Mouse (Mus musculus): ENCODE results near the gene Parvg. TPM values are rescaled to one million over a fixed set of nuclear protein-coding genes. Genes with fewer than 3 reads are reported as not detected.
"Not testable (repeated sequence)": the region's sequence is repeated elsewhere in the genome, so short reads cannot be mapped to it uniquely, and the experiment has no call there.

Parvg gene
- total RNA-seq (2021) = 1 to 10 TPM; 2.8 to 3.8 TPM
- long read RNA-seq, experiment 1, partial matches to known transcripts = 1 of 4 reads
- long read RNA-seq, experiment 1, other reads (novel, unspliced or antisense) = 2 of 4 reads
- long read RNA-seq, experiment 2, partial matches to known transcripts = 0 of 3 reads
- long read RNA-seq, experiment 2, other reads (novel, unspliced or antisense) = 1 of 3 reads

GRCm38 (mm10) chr15:84323966-84324869 lies at the start of gene Parvg:
Parvg (plus strand) TSS chr15:84324026.
- no peak for DNase-seq (ENCODE audit: low spot score in 2 of 2)

- DNase-seq (ENCODE audit: low spot score in 2 of 2) = no peak
Measured at GRCm38 (mm10) chr15:84276066-84276465, 47.8 kb upstream of the Parvg start.

- no peak for DNase-seq (ENCODE audit: low spot score in 2 of 2)
Measured at GRCm38 (mm10) chr15:84278091-84278490, 45.7 kb upstream of the Parvg start.

GRCm38 (mm10) chr15:84278656-84279055 lies 45.2 kb upstream of the Parvg start:
- DNase-seq (ENCODE audit: low spot score in 2 of 2) = no peak

- DNase-seq (ENCODE audit: low spot score in 2 of 2) = no peak
Measured at GRCm38 (mm10) chr15:84280309-84280708, 43.5 kb upstream of the Parvg start.

GRCm38 (mm10) chr15:84280712-84281347 lies 43.0 kb upstream of the Parvg start:
- DNase-seq (ENCODE audit: low spot score in 2 of 2) = no peak

- DNase-seq (ENCODE audit: low spot score in 2 of 2) = no peak
Measured at GRCm38 (mm10) chr15:84282206-84283085, 41.4 kb upstream of the Parvg start.

GRCm38 (mm10) chr15:84284059-84284458 lies 39.8 kb upstream of the Parvg start:
- no peak for DNase-seq (ENCODE audit: low spot score in 2 of 2)

- DNase-seq (ENCODE audit: low spot score in 2 of 2) = no peak
Measured at GRCm38 (mm10) chr15:84285453-84285852, 38.4 kb upstream of the Parvg start.

- not testable (repeated sequence) for DNase-seq (ENCODE audit: low spot score in 2 of 2)
Measured at GRCm38 (mm10) chr15:84288953-84289352, 34.9 kb upstream of the Parvg start.

GRCm38 (mm10) chr15:84291097-84291496 lies 32.7 kb upstream of the Parvg start:
- DNase-seq (ENCODE audit: low spot score in 2 of 2) = no peak

- DNase-seq (ENCODE audit: low spot score in 2 of 2) = no peak
Measured at GRCm38 (mm10) chr15:84293590-84293989, 30.2 kb upstream of the Parvg start.

GRCm38 (mm10) chr15:84294391-84294790 lies 29.4 kb upstream of the Parvg start:
- no peak for DNase-seq (ENCODE audit: low spot score in 2 of 2)

- no peak for DNase-seq (ENCODE audit: low spot score in 2 of 2)
Measured at GRCm38 (mm10) chr15:84295225-84295624, 28.6 kb upstream of the Parvg start.

- no peak for DNase-seq (ENCODE audit: low spot score in 2 of 2)
Measured at GRCm38 (mm10) chr15:84297454-84297853, 26.4 kb upstream of the Parvg start.

GRCm38 (mm10) chr15:84298804-84299370 lies 24.9 kb upstream of the Parvg start:
- DNase-seq (ENCODE audit: low spot score in 2 of 2) = no peak

- DNase-seq (ENCODE audit: low spot score in 2 of 2) = no peak
Measured at GRCm38 (mm10) chr15:84299662-84300333, 24.0 kb upstream of the Parvg start.

GRCm38 (mm10) chr15:84300591-84300990 lies 23.2 kb upstream of the Parvg start:
- DNase-seq (ENCODE audit: low spot score in 2 of 2) = no peak

GRCm38 (mm10) chr15:84301026-84301425 lies 22.8 kb upstream of the Parvg start:
- peak in 1 of 2 experiments; percentile 47 for DNase-seq (ENCODE audit: low spot score in 2 of 2)

Data from gastrocnemius, postnatal 4 days (tissue).